Mouse (Mus musculus): ENCODE measurements around the gene Adamtsl4.

GRCm38 (mm10) chr3:95652204-95652811, 35.4 kb downstream of the Adamtsl4 start:
- TF ChIP-seq POLR2A (IDR thresholded peaks at IDR 0.05; ENCODE audit: low read depth, low read length) (no peak), CTCF (conservative IDR thresholded peaks at IDR 0.05; ENCODE audit: insufficient read depth, insufficient read length, low read depth, low read length) (no peak)
